Mouse (Mus musculus) MEL (cell line): ENCODE measurements around the gene Atp6v1b1. TPM values are rescaled to one million over a fixed set of nuclear protein-coding genes. Genes with fewer than 3 reads are reported as not detected.

ENCODE experiments used
- polyA plus RNA-seq, 2 experiments: library from polyadenylated mRNA; stranded (reverse) in 1 of 2; unstranded in 1 of 2; fragments of >175 nt in 1 of 2; fragments of >200 nt in 1 of 2; gene quantifications; 2 replicates each; pipeline versions ENCODE4 v1.2.1 to v1.2.4; 2012; ENCODE audit warnings: low replicate concordance in 2 of 2, low read depth in 1 of 2; ENCODE audit not compliant: insufficient read length in 2 of 2, insufficient read depth in 1 of 2, missing spikeins in 1 of 2
- total RNA-seq: library from RNA; depleted of rRNA; stranded (reverse); fragments of 300-350 nt; gene quantifications from 2 replicates; pipeline ENCODE4 v1.2.3, GENCODE M21; 2012; rRNA removed

Atp6v1b1 gene
- total and polyA plus RNA-seq, 3 experiments: 0.08 TPM; not detected in 2

Other genes starting within 250 kb of the Atp6v1b1 start
- gene Dguok, start 236.0 kb upstream of the Atp6v1b1 start, total RNA-seq: 12.6 and 13.4 TPM in 2 replicates
- 10 to 100 TPM in 1 of 2 experiments, not detected in 1; 21.0 TPM for gene Dguok, start 236.0 kb upstream of the Atp6v1b1 start, polyA plus RNA-seq
- gene Actg2, start 206.7 kb upstream of the Atp6v1b1 start, total RNA-seq: 0.27 TPM in 1 of 2 replicates, not detected in the other
- under 1 TPM in 1 of 2 experiments, not detected in 1; 0.07 TPM for gene Actg2, start 206.7 kb upstream of the Atp6v1b1 start, polyA plus RNA-seq
- 4.0 and 4.8 TPM in 2 replicates for gene Stambp, start 170.3 kb upstream of the Atp6v1b1 start, total RNA-seq
- 10 to 100 TPM in 1 of 2 experiments, not detected in 1; 18.3 TPM for gene Stambp, start 170.3 kb upstream of the Atp6v1b1 start, polyA plus RNA-seq
- gene Clec4f, start 86.8 kb upstream of the Atp6v1b1 start, total RNA-seq: not detected in 2 replicates
- not detected for gene Clec4f, start 86.8 kb upstream of the Atp6v1b1 start, polyA plus RNA-seq
- gene Cd207, start 65.1 kb upstream of the Atp6v1b1 start, total RNA-seq: not detected in 2 replicates
- gene Cd207, start 65.1 kb upstream of the Atp6v1b1 start, polyA plus RNA-seq: not detected
- gene Vax2, start 31.7 kb upstream of the Atp6v1b1 start, total RNA-seq: 0.39 and 0.46 TPM in 2 replicates
- gene Vax2, start 31.7 kb upstream of the Atp6v1b1 start, polyA plus RNA-seq: 1 to 10 TPM in 1 of 2 experiments, not detected in 1; 3.2 TPM
- gene Ankrd53, start 19.7 kb downstream of the Atp6v1b1 start, total RNA-seq: not detected in 2 replicates
- gene Ankrd53, start 19.7 kb downstream of the Atp6v1b1 start, polyA plus RNA-seq: under 1 TPM in 1 of 2 experiments, not detected in 1; 0.67 TPM
- gene Tex261, start 32.8 kb downstream of the Atp6v1b1 start, total RNA-seq: 51.1 and 56.2 TPM in 2 replicates
- gene Tex261, start 32.8 kb downstream of the Atp6v1b1 start, polyA plus RNA-seq: 100 to 1,000 TPM in 1 of 2 experiments, not detected in 1; 104 TPM
- 3.6 and 5.0 TPM in 2 replicates for gene Nagk, start 52.0 kb downstream of the Atp6v1b1 start, total RNA-seq
- gene Nagk, start 52.0 kb downstream of the Atp6v1b1 start, polyA plus RNA-seq: 1 to 10 TPM in 1 of 2 experiments, not detected in 1; 6.3 TPM
- gene Paip2b, start 88.8 kb downstream of the Atp6v1b1 start, total RNA-seq: 16.0 and 21.0 TPM in 2 replicates
- 10 to 100 TPM in 1 of 2 experiments, not detected in 1; 18.4 TPM for gene Paip2b, start 88.8 kb downstream of the Atp6v1b1 start, polyA plus RNA-seq
- gene Zfp638, start 124.1 kb downstream of the Atp6v1b1 start, total RNA-seq: 50.1 and 53.0 TPM in 2 replicates
- 10 to 100 TPM; 61.2 to 69.0 TPM for gene Zfp638, start 124.1 kb downstream of the Atp6v1b1 start, polyA plus RNA-seq